Mouse (Mus musculus): ENCODE results near the gene Etfrf1. TPM values are rescaled to one million over a fixed set of nuclear protein-coding genes. Genes with fewer than 3 reads are reported as not detected.

The Etfrf1 gene
- polyA plus RNA-seq, 2 experiments, result 20.1 to 29.5 TPM

GRCm38 (mm10) chr6:145179665-145180064 is 31.3 kb upstream of the Etfrf1 start:
- peak; percentile 38 for DNase-seq (ENCODE audit: low spot score)
- no peak overlapping the region for H3K27ac ChIP-seq (replicated peaks; ENCODE audit: low read depth, low read length)
- no peak for TF ChIP-seq POLR2A (IDR thresholded peaks at IDR 0.05; ENCODE audit: borderline replicate concordance, extremely low read depth, insufficient read depth, insufficient read length)
- no peak overlapping the region for H3K4me3 ChIP-seq (replicated peaks; ENCODE audit: low read length)
- no peaks in the 10 kb centered on the region for H3K36me3 ChIP-seq (ENCODE audit: control insufficient read depth, insufficient read depth, low read length)
- peaks cover 21% of the 10 kb centered on the region for H3K4me1 ChIP-seq (ENCODE audit: control insufficient read depth, insufficient read depth, low read length)
- no peaks in the 10 kb centered on the region for H3K9me3 ChIP-seq (ENCODE audit: control insufficient read depth, low read length)
- ATAC-seq (ENCODE audit: low FRiP score, low read depth), result no peak
- no peak overlapping the region for H3K4me2 ChIP-seq (replicated peaks; ENCODE audit: low read depth, low read length, severe bottlenecking)
- H3K27me3 ChIP-seq (ENCODE audit: control insufficient read depth, insufficient read depth, low read length), result no peaks in the 10 kb centered on the region
- 37% methylated on average over 6 of the region's 6 CpGs for WGBS
- H3K9ac ChIP-seq (ENCODE audit: low read depth, low read length, severe bottlenecking), result no peak overlapping the region

GRCm38 (mm10) chr6:145182044-145182443 is 28.9 kb upstream of the Etfrf1 start:
- Histone ChIP-seq H3K27ac (replicated peaks; ENCODE audit: low read depth, low read length) (no peak overlapping the region), H3K27me3 (ENCODE audit: control insufficient read depth, insufficient read depth, low read length) (no peaks in the 10 kb centered on the region), H3K9me3 (ENCODE audit: control insufficient read depth, low read length) (no peaks in the 10 kb centered on the region), H3K4me2 (replicated peaks; ENCODE audit: low read depth, low read length, severe bottlenecking) (no peak overlapping the region), H3K4me3 (replicated peaks; ENCODE audit: low read length) (no peak overlapping the region), H3K9ac (ENCODE audit: low read depth, low read length, severe bottlenecking) (no peak overlapping the region), H3K4me1 (ENCODE audit: control insufficient read depth, insufficient read depth, low read length) (no peaks in the 10 kb centered on the region), H3K36me3 (ENCODE audit: control insufficient read depth, insufficient read depth, low read length) (no peaks in the 10 kb centered on the region)
- WGBS, result 72% methylated on average over 8 of the region's 8 CpGs
- no peak for ATAC-seq (ENCODE audit: low FRiP score, low read depth)
- DNase-seq (ENCODE audit: low spot score), result no peak
- no peak for TF ChIP-seq POLR2A (IDR thresholded peaks at IDR 0.05; ENCODE audit: borderline replicate concordance, extremely low read depth, insufficient read depth, insufficient read length)

GRCm38 (mm10) chr6:145186096-145186495 is 24.8 kb upstream of the Etfrf1 start:
- Histone ChIP-seq H3K4me3 (replicated peaks; ENCODE audit: low read length) (no peak overlapping the region), H3K9me3 (ENCODE audit: control insufficient read depth, low read length) (no peaks in the 10 kb centered on the region), H3K4me1 (ENCODE audit: control insufficient read depth, insufficient read depth, low read length) (no peaks in the 10 kb centered on the region), H3K36me3 (ENCODE audit: control insufficient read depth, insufficient read depth, low read length) (no peaks in the 10 kb centered on the region), H3K9ac (ENCODE audit: low read depth, low read length, severe bottlenecking) (no peak overlapping the region), H3K27me3 (ENCODE audit: control insufficient read depth, insufficient read depth, low read length) (no peaks in the 10 kb centered on the region), H3K4me2 (replicated peaks; ENCODE audit: low read depth, low read length, severe bottlenecking) (no peak overlapping the region), H3K27ac (replicated peaks; ENCODE audit: low read depth, low read length) (no peak overlapping the region)
- TF ChIP-seq POLR2A (IDR thresholded peaks at IDR 0.05; ENCODE audit: borderline replicate concordance, extremely low read depth, insufficient read depth, insufficient read length), result no peak
- DNase-seq (ENCODE audit: low spot score) (no peak), ATAC-seq (ENCODE audit: low FRiP score, low read depth) (no peak)
- WGBS, result 95% methylated on average over 1 of the region's 1 CpGs

GRCm38 (mm10) chr6:145187093-145188088 is 23.5 kb upstream of the Etfrf1 start:
- H3K4me2 ChIP-seq (replicated peaks; ENCODE audit: low read depth, low read length, severe bottlenecking), result peak overlapping the region; percentile 30
- H3K4me3 ChIP-seq (replicated peaks; ENCODE audit: low read length), result peak overlapping the region; percentile 23
- H3K4me1 ChIP-seq (ENCODE audit: control insufficient read depth, insufficient read depth, low read length), result no peaks in the 10 kb centered on the region
- WGBS, result 54% methylated on average over 27 of the region's 27 CpGs
- H3K27ac ChIP-seq (replicated peaks; ENCODE audit: low read depth, low read length), result no peak overlapping the region
- no peak overlapping the region for H3K9ac ChIP-seq (ENCODE audit: low read depth, low read length, severe bottlenecking)
- TF ChIP-seq POLR2A (IDR thresholded peaks at IDR 0.05; ENCODE audit: borderline replicate concordance, extremely low read depth, insufficient read depth, insufficient read length), result no peak
- DNase-seq (ENCODE audit: low spot score) (peak; percentile 79), ATAC-seq (ENCODE audit: low FRiP score, low read depth) (no peak)
- no peaks in the 10 kb centered on the region for H3K27me3 ChIP-seq (ENCODE audit: control insufficient read depth, insufficient read depth, low read length)
- H3K9me3 ChIP-seq (ENCODE audit: control insufficient read depth, low read length), result no peaks in the 10 kb centered on the region
- H3K36me3 ChIP-seq (ENCODE audit: control insufficient read depth, insufficient read depth, low read length), result no peaks in the 10 kb centered on the region

GRCm38 (mm10) chr6:145193038-145193437 is 17.9 kb upstream of the Etfrf1 start:
- no peak overlapping the region for H3K27ac ChIP-seq (replicated peaks; ENCODE audit: low read depth, low read length)
- H3K4me2 ChIP-seq (replicated peaks; ENCODE audit: low read depth, low read length, severe bottlenecking), result no peak overlapping the region
- H3K27me3 ChIP-seq (ENCODE audit: control insufficient read depth, insufficient read depth, low read length), result no peaks in the 10 kb centered on the region
- no peaks in the 10 kb centered on the region for H3K9me3 ChIP-seq (ENCODE audit: control insufficient read depth, low read length)
- WGBS, result 93% methylated on average over 3 of the region's 3 CpGs
- no peaks in the 10 kb centered on the region for H3K4me1 ChIP-seq (ENCODE audit: control insufficient read depth, insufficient read depth, low read length)
- H3K9ac ChIP-seq (ENCODE audit: low read depth, low read length, severe bottlenecking), result no peak overlapping the region
- H3K36me3 ChIP-seq (ENCODE audit: control insufficient read depth, insufficient read depth, low read length), result no peaks in the 10 kb centered on the region
- no peak for TF ChIP-seq POLR2A (IDR thresholded peaks at IDR 0.05; ENCODE audit: borderline replicate concordance, extremely low read depth, insufficient read depth, insufficient read length)
- H3K4me3 ChIP-seq (replicated peaks; ENCODE audit: low read length), result no peak overlapping the region
- ATAC-seq (ENCODE audit: low FRiP score, low read depth) (no peak), DNase-seq (ENCODE audit: low spot score) (no peak)
